Mouse (Mus musculus) liver, embryonic 14.5 days (tissue): Measurements from ENCODE around the gene Tubb5.

Source experiments
- CTCF ChIP-seq: IDR thresholded peaks from 2 replicates; pipeline ENCODE4 v1.5.1; 2016; ENCODE audit warnings: antibody characterized with exemption, low read depth, control low read depth
- EP300 ChIP-seq: IDR thresholded peaks from 2 replicates; pipeline ENCODE4 v1.6.1; 2016; ENCODE audit warnings: antibody characterized with exemption, low read depth

DNA sequence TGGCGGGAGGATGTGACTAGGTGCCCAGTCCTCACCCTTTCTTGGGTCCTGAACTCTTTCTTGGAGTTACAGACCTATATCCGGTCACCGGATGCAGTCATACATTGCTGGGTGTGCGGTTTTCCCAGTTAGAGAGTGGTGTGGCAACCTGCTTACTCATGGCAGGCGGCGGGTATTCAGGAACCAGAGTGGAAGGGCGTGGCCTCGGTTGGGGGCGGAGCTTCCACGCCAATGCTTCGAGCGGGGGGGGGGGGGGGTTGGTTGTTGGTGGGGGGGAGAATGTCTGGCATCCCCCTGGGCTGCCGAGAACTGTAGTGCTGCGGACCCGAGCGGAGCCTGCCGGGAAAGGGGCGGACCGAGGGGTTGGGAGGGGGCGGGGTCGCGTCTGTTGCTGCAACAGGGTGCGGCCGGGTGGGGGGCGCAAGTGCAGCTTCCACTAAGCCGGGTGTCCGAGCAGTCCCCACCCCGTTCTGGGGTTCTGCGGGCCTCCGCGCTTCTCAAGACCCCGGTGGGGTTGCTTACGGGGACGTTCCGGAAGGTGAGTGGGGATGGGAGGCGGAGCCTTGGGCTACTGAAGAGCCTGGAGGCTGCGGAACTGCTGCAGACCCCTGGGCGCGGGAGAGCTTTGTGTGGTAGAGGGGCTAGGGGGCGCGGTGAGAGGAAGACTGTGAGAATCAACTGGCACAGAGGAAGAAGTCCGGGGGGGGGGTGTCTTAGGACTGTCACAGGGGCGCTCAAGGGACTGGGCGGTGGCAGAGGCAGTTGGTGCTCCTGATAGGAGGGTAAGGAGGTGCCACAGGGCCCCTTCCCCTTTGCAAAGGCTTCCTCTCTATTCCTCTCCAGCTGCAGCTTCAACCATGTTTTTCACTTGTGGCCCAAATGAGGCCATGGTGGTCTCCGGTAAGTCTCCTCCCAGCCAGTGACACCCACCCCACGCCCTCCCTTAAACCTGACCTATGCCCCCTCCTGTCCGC is 14.9 kb downstream of the Tubb5 start, which contains the start of gene Flot1:
- TF ChIP-seq CTCF (no peak), EP300 (peak; percentile 39)
